Mouse (Mus musculus) MEL (cell line): ENCODE results near the gene Taf1a. TPM values are rescaled to one million over a fixed set of nuclear protein-coding genes. Genes with fewer than 3 reads are reported as not detected.
"Not testable (repeated sequence)": the region's sequence is repeated elsewhere in the genome, so short reads cannot be mapped to it uniquely, and the experiment has no call there.

Experiments used
- DNase-seq: peaks from one replicate; pipeline ENCODE4 v3.0.0; 2011; ENCODE audit warnings: low read depth, low spot score
- H3K27ac ChIP-seq: 2 replicates; pipeline ENCODE4 v1.5.1; 2012; ENCODE audit warnings: low read depth, mild to moderate bottlenecking, control low read depth, low read length, moderate library complexity; ENCODE audit not compliant: control insufficient read depth
- H3K27me3 ChIP-seq, 2 experiments: fragments of 150-350 bp in 1 of 2; sonication (generic) in 1 of 2; 2 replicates each; pipeline ENCODE4 v1.6.1; 2012; ENCODE audit warnings: low read length in 2 of 2, mild to moderate bottlenecking in 2 of 2, improper control_type of control experiment in 1 of 2, moderate library complexity in 1 of 2; ENCODE audit not compliant: insufficient read depth in 2 of 2, control insufficient read depth in 1 of 2
- H3K36me3 ChIP-seq, 2 experiments: 2 replicates each; pipeline ENCODE4 v1.6.1; 2012 to 2014; ENCODE audit warnings: low read length in 2 of 2, improper control_type of control experiment in 1 of 2, inconsistent platforms in 1 of 2, mild to moderate bottlenecking in 1 of 2; ENCODE audit not compliant: insufficient read depth in 2 of 2, control insufficient read depth in 1 of 2
- H3K4me1 ChIP-seq, 2 experiments: fragments of 150-350 bp in 1 of 2; sonication (generic) in 1 of 2; 2 replicates each; pipeline ENCODE4 v1.6.1; 2012; ENCODE audit warnings: low read length in 2 of 2, improper control_type of control experiment in 1 of 2, mild to moderate bottlenecking in 1 of 2; ENCODE audit not compliant: insufficient read depth in 2 of 2, control insufficient read depth in 1 of 2
- H3K4me3 ChIP-seq, 2 experiments: fragments of 150-350 bp in 1 of 2; sonication (generic) in 1 of 2; 2 replicates each; pipeline ENCODE4 v1.5.1; 2012; ENCODE audit warnings: low read depth in 2 of 2, low read length in 2 of 2, mild to moderate bottlenecking in 2 of 2, moderate library complexity in 2 of 2, control low read depth in 1 of 2, improper control_type of control experiment in 1 of 2; ENCODE audit not compliant: control insufficient read depth in 1 of 2, insufficient read depth in 1 of 2
- H3K79me2 ChIP-seq: 2 replicates; pipeline ENCODE4 v1.6.1; 2012; ENCODE audit warnings: mild to moderate bottlenecking, low read length, moderate library complexity; ENCODE audit not compliant: control insufficient read depth, poor library complexity, insufficient read depth
- H3K9ac ChIP-seq: 2 replicates; pipeline ENCODE4 v1.6.1; 2012; ENCODE audit warnings: low read depth, mild to moderate bottlenecking, control low read depth, low read length, moderate library complexity; ENCODE audit not compliant: control insufficient read depth, poor library complexity, severe bottlenecking
- H3K9me3 ChIP-seq: fragments of 150-350 bp; sonication (generic); replicated peaks from 2 replicates; pipeline ENCODE4 v1.6.1; 2012; ENCODE audit warnings: mild to moderate bottlenecking, low read length, improper control_type of control experiment, moderate library complexity; ENCODE audit not compliant: insufficient read depth
- BHLHE40 ChIP-seq: IDR thresholded peaks from 2 replicates; pipeline ENCODE4 v1.6.1; 2012; ENCODE audit warnings: low read depth, mild to moderate bottlenecking, inconsistent platforms, low read length, improper control_type of control experiment, borderline replicate concordance
- CHD1 ChIP-seq: IDR thresholded peaks from 2 replicates; pipeline ENCODE4 v1.6.1; 2012; ENCODE audit warnings: low read depth, mild to moderate bottlenecking, inconsistent platforms, low read length, improper control_type of control experiment
- CHD2 ChIP-seq: IDR thresholded peaks from 2 replicates; pipeline ENCODE4 v1.6.1; 2011; ENCODE audit warnings: low read length, improper control_type of control experiment
- E2F4 ChIP-seq: IDR thresholded peaks from 2 replicates; pipeline ENCODE4 v1.6.1; 2011; ENCODE audit warnings: low read depth, low read length, improper control_type of control experiment, borderline replicate concordance
- ELF1 ChIP-seq: IDR thresholded peaks from 2 replicates; pipeline ENCODE4 v1.6.1; 2014; ENCODE audit warnings: low read depth, mild to moderate bottlenecking, inconsistent platforms, low read length, improper control_type of control experiment, moderate library complexity
- ETS1 ChIP-seq: IDR thresholded peaks from 2 replicates; pipeline ENCODE4 v1.6.1; 2012; ENCODE audit warnings: low read depth, mild to moderate bottlenecking, inconsistent platforms, low read length, improper control_type of control experiment, moderate library complexity
- GABPA ChIP-seq: IDR thresholded peaks from 2 replicates; pipeline ENCODE4 v1.6.1; 2012; ENCODE audit warnings: low read depth, mild to moderate bottlenecking, inconsistent platforms, low read length, improper control_type of control experiment, moderate library complexity
- GATA1 ChIP-seq: IDR thresholded peaks from 2 replicates; pipeline ENCODE4 v1.6.1; 2011; ENCODE audit warnings: low read depth, low read length, improper control_type of control experiment
- HCFC1 ChIP-seq: IDR thresholded peaks from 2 replicates; pipeline ENCODE4 v1.6.1; 2012; ENCODE audit warnings: low read depth, mild to moderate bottlenecking, inconsistent platforms, low read length, improper control_type of control experiment, moderate library complexity
- JUND ChIP-seq: IDR thresholded peaks from 2 replicates; pipeline ENCODE4 v1.6.1; 2011; ENCODE audit warnings: low read depth, mild to moderate bottlenecking, improper control_type of control experiment, low read length
- MXI1 ChIP-seq: IDR thresholded peaks from 2 replicates; pipeline ENCODE4 v1.6.1; 2011; ENCODE audit warnings: mild to moderate bottlenecking, low read depth, low read length, improper control_type of control experiment
- MYC ChIP-seq: IDR thresholded peaks from 2 replicates; pipeline ENCODE4 v1.6.1; 2011; ENCODE audit warnings: low read depth, mild to moderate bottlenecking, low read length, improper control_type of control experiment, moderate library complexity
- NRF1 ChIP-seq: IDR thresholded peaks from 2 replicates; pipeline ENCODE4 v1.6.1; 2014; ENCODE audit warnings: low read depth, mild to moderate bottlenecking, inconsistent platforms, low read length, improper control_type of control experiment, moderate library complexity; ENCODE audit not compliant: poor library complexity, insufficient read depth, severe bottlenecking
- POLR2A ChIP-seq, 2 experiments: IDR thresholded peaks; 2 replicates each; pipeline ENCODE4 v1.6.1; 2011 to 2012; ENCODE audit warnings: low read length in 2 of 2, mild to moderate bottlenecking in 2 of 2, control low read depth in 1 of 2, improper control_type of control experiment in 1 of 2, low read depth in 1 of 2, moderate library complexity in 1 of 2; ENCODE audit not compliant: control insufficient read depth in 1 of 2, insufficient read depth in 1 of 2, poor library complexity in 1 of 2
- RAD21 ChIP-seq: IDR thresholded peaks from 2 replicates; pipeline ENCODE4 v1.6.1; 2011; ENCODE audit warnings: mild to moderate bottlenecking, low read depth, low read length, improper control_type of control experiment
- RCOR1 ChIP-seq: IDR thresholded peaks from 2 replicates; pipeline ENCODE4 v1.6.1; 2012; ENCODE audit warnings: low read depth, mild to moderate bottlenecking, inconsistent platforms, low read length, improper control_type of control experiment
- SIN3A ChIP-seq: IDR thresholded peaks from 2 replicates; pipeline ENCODE4 v1.6.1; 2012; ENCODE audit warnings: low read length, improper control_type of control experiment, inconsistent platforms
- SMC3 ChIP-seq: IDR thresholded peaks from 2 replicates; pipeline ENCODE4 v1.6.1; 2011; ENCODE audit warnings: low read depth, low read length, improper control_type of control experiment
- TAL1 ChIP-seq: IDR thresholded peaks from 2 replicates; pipeline ENCODE4 v1.6.1; 2012; ENCODE audit warnings: mild to moderate bottlenecking, inconsistent platforms, low read length, moderate library complexity, mixed read lengths
- TBP ChIP-seq: IDR thresholded peaks from 2 replicates; pipeline ENCODE4 v1.8.0; 2011; ENCODE audit warnings: low read depth, low read length, improper control_type of control experiment
- TCF12 ChIP-seq: IDR thresholded peaks from 2 replicates; pipeline ENCODE4 v1.6.1; 2014; ENCODE audit warnings: low read depth, mild to moderate bottlenecking, inconsistent platforms, low read length, improper control_type of control experiment, moderate library complexity
- USF1 ChIP-seq: IDR thresholded peaks from 2 replicates; pipeline ENCODE4 v1.6.1; 2014; ENCODE audit warnings: low read depth, mild to moderate bottlenecking, inconsistent platforms, low read length, improper control_type of control experiment, moderate library complexity
- USF2 ChIP-seq, 2 experiments: IDR thresholded peaks; 2 replicates each; pipeline ENCODE4 v1.6.1; 2011 to 2012; ENCODE audit warnings: improper control_type of control experiment in 2 of 2, low read length in 2 of 2, borderline replicate concordance in 1 of 2, inconsistent platforms in 1 of 2, low read depth in 1 of 2, mild to moderate bottlenecking in 1 of 2; ENCODE audit not compliant: insufficient read depth in 1 of 2
- ZC3H11A ChIP-seq: IDR thresholded peaks from 2 replicates; pipeline ENCODE4 v1.6.1; 2012; ENCODE audit warnings: low read depth, mild to moderate bottlenecking, inconsistent platforms, low read length, improper control_type of control experiment
- ZMIZ1 ChIP-seq: IDR thresholded peaks from 2 replicates; pipeline ENCODE4 v1.6.1; 2012; ENCODE audit warnings: low read depth, mild to moderate bottlenecking, inconsistent platforms, low read length, improper control_type of control experiment, moderate library complexity
- polyA plus RNA-seq, 2 experiments: library from polyadenylated mRNA; stranded (reverse) in 1 of 2; unstranded in 1 of 2; fragments of >175 nt in 1 of 2; fragments of >200 nt in 1 of 2; gene quantifications; 2 replicates each; pipeline versions ENCODE4 v1.2.1 to v1.2.4; 2012; ENCODE audit warnings: low replicate concordance in 2 of 2, low read depth in 1 of 2; ENCODE audit not compliant: insufficient read length in 2 of 2, insufficient read depth in 1 of 2, missing spikeins in 1 of 2
- total RNA-seq: library from RNA; depleted of rRNA; stranded (reverse); fragments of 300-350 nt; gene quantifications from 2 replicates; pipeline ENCODE4 v1.2.3, GENCODE M21; 2012

Taf1a gene
- total and polyA plus RNA-seq, 3 experiments, result 21.5 to 23.8 TPM; not detected in 1

GRCm38 (mm10) chr1:183388426-183389406 lies at the start of gene Taf1a (continued):
- no peak for TF ChIP-seq ETS1
- TF ChIP-seq MYC, result peak; percentile 96
- TF ChIP-seq MXI1, result peak; percentile 100
- peak; percentile 64; the same call in 1 of the 2 replicates for TF ChIP-seq ZMIZ1
- no peak for TF ChIP-seq JUND

DNA sequence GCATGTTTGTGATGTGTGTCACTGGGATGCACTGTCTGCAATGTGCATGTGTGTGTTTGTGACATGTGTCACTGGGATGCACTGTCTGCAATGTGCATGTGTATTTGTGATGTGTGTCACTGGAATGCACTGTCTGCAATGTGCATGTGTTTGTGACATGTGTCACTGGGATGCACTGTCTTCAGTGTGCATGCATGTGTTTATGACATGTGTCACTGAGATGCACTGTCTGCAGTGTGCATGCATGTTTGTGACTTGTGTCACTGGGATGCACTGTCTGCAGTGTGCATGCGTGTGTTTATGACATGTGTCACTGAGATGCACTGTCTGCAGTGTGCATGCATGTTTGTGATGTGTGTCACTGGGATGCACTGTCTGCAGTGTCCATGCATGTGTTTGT lies 45.9 kb upstream of the Taf1a start:
- not testable (repeated sequence) for DNase-seq, H3K4me3 ChIP-seq, H3K79me2 ChIP-seq, H3K27me3 ChIP-seq, H3K9me3 ChIP-seq, H3K27ac ChIP-seq, H3K9ac ChIP-seq, H3K36me3 ChIP-seq, H3K4me1 ChIP-seq

DNA sequence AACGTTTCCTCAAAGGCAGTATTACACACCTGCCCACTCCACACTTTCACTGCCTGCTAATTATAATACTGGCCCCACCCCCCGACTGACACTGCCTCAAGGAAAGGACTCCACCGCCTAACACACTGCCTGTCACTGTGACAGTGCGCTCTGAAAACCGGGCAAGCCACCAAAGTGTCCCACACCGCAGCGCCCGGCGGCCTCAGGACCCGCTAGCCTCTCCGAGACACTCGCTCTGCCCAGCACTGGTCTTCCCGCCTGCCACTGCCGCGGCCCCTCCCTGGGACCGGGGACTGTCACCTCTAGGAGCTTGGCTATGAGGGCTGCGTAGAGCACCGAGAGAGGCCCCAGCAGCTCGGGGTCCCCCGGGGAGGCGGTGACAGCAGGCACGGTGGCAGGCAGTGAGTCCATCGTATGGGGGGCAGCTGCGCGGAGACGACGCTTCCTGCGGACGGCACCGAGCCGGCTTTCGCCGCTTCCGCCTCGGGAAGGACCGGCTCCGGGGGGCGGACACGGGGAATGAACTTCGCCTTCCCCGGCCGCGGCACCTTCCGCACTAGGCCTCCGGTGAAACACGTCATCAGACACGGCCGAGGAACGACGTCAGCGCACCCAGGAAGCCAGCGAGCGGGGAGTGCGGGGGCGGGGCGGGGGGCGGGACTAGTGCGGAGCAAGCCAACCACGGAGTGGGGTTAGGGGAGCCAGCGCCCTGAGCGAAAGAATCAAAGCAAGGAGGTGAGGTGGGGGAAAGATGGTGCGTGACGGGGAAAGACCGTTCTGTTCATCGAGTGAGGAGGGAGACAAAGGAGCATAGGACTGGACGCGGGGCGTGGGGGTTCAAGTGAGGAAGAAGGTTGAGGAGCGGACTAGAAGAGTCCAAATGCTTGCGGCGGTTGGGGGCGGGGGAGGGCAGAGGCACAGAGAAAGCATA lies 43.6 kb upstream of the Taf1a start:
- Histone ChIP-seq H3K79me2 (peaks cover 4% of the 10 kb centered on the region), H3K4me1 (peaks cover 0 to 5% of the 10 kb centered on the region in 2 experiments; a peak in 1 of 4 replicates), H3K27me3 (no peaks in the 10 kb centered on the region), H3K9ac (peak overlapping the region; percentile 81), H3K27ac (peak overlapping the region; percentile 53), H3K9me3 (no peaks in the 10 kb centered on the region), H3K4me3 (peak overlapping the region; percentile 90 to 92), H3K36me3 (peaks cover 2% of the 10 kb centered on the region in 2 experiments; a peak in 2 of 4 replicates)
- DNase-seq, result peak; percentile 95
- no peak for TF ChIP-seq TBP
- TF ChIP-seq USF1, result no peak
- no peak for TF ChIP-seq BHLHE40
- TF ChIP-seq GABPA, result no peak
- no peak for TF ChIP-seq RAD21
- TF ChIP-seq JUND, result no peak
- no peak for TF ChIP-seq SMC3
- TF ChIP-seq POLR2A (IDR thresholded peaks at IDR 0.05; ENCODE audit: control insufficient read depth in 1 of 2, insufficient read depth in 1 of 2, low read depth in 1 of 2, low read length in 2 of 2, poor library complexity in 1 of 2), result peak; percentile 64 to 74; a peak in 3 of 4 replicates
- TF ChIP-seq RCOR1, result no peak
- no peak for TF ChIP-seq CHD1
- TF ChIP-seq TCF12, result no peak
- TF ChIP-seq GATA1, result no peak
- no peak for TF ChIP-seq MYC
- no peak for TF ChIP-seq USF2 (IDR thresholded peaks at IDR 0.05; ENCODE audit: borderline replicate concordance in 1 of 2, insufficient read depth in 1 of 2, low read depth in 1 of 2, low read length in 2 of 2)
- no peak for TF ChIP-seq ZC3H11A
- no peak for TF ChIP-seq TAL1
- peak; percentile 97 for TF ChIP-seq SIN3A
- no peak for TF ChIP-seq CHD2
- no peak for TF ChIP-seq NRF1
- peak; percentile 96 for TF ChIP-seq ELF1
- TF ChIP-seq HCFC1, result peak; percentile 89
- no peak for TF ChIP-seq E2F4
